Mouse (Mus musculus) frontal cortex, postnatal 14 days (tissue): ENCODE measurements around the gene Zbtb40.

ENCODE experiments used
- DNase-seq, 2 experiments: peaks; one replicate each; pipeline ENCODE4 v3.0.0; 2022; ENCODE audit warnings: low spot score in 2 of 2

Gene Zbtb40

DNA sequence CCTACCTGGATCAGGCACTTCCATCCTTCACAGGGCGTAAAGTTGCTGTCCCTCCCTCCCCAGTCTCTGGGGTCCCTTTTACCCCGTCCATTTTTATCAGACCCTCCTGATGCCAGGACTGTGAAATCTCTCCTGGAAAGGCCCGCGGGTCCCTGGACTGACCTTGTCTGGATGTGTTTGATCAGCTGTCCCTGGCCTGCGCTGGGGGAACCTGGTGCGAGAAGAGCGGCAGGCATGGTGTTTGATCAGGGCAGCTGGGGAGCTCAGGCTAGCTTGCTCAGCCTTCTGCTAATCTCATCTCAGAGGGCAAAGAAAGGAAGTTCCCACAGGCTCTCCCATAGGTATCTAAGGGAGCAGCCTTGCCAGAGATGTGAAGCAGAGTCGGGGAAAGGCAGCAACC is 71.4 kb downstream of the Zbtb40 start:
- no peak for DNase-seq

DNA sequence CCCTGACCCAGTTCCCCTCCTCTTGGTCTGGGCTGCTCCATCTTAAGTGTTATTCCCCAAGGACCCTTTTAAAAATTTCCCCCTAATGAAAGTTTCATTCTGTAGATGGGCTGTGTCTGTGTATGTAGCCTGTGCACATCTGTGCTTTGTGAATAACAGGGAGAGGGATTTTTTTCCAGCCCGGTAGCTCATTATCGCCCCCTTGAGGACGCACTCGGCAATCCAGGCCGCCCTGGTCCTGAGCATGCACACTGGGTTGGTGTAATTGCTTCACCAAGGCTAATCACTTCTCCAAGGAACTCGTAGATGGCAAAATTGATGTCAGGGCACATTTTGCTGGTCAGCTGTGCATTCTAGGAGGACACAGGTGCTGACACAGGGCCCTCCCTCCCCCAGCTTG is 77.7 kb downstream of the Zbtb40 start:
- peak in 1 of 2 experiments; percentile 48 for DNase-seq

DNA sequence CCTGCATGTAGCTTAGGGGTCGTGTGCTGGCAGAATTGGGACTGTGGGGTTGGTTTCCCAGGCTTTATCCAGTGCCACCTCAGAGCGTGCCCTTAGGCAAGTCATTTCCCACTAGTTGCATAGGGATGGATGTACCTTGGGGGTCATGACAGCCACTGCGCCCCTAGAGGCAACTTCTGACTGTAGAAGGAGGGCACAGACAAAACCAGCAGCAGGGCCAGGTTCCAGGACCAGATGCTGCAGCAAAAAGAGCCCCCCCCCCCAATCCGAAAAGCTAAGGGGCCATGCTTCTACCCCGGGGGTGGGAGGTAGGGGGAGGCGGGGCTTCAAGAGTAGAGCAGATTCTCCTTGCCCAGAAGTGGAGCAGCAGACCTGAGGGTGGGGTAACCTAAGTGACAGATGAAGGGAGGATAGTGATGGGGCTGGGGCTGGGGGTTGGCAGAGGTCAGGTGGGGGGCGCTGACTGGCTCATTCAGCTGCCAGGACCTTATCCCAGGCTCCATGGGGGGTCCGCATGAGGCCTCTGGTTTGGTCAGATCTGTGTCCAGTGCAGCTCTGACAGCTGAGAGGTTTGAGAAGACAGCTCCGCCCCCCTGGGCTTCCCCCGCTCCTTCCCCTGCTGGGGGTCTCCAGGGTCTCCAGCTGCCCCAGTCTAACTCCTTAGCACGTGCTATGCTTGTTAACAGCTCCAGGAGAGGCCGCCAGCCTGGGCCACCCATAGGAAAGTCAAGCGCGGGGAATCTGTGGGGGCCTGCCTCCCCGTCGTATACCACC is 78.9 kb downstream of the Zbtb40 start:
- DNase-seq: no peak

DNA sequence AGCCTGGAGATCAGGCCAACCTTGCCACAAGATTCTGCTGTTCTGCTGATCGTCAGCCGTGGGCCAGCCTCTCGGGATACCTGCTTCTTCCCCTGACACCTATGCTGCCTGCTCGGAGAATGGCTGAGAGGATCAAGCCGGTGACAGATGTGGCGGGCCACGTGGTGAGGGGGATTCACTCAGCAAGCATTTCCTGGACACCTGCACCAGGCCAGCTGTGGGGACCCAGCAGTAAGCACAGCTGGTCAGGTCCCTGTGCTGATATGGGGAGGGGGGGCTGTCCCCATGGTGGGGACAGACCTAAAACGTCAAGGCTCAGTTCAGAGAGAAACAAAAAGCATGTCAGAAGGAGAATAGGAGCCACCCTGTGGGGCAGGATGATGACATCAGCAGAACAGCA is 79.5 kb downstream of the Zbtb40 start:
- no peak for DNase-seq

DNA sequence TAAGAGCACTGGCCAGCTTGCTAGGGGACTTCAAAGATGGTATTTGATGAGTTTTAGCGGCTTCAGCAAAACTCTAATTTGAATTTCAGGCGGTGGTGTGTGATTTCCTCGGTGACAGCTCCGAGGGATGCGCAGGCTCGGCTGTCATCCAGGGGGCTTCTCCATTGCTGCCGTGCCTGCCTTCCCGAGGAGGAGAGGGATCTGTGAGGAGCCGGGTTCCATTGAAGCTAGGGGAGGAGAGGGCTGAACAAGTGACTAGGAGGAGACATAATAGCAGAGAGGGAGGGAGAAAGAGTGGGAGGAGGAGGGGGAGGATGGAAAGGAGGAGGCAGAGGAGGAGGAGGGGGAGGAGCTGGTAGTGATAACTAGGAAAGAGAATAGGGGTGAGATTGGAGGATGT is 81.1 kb downstream of the Zbtb40 start:
- DNase-seq: no peak

DNA sequence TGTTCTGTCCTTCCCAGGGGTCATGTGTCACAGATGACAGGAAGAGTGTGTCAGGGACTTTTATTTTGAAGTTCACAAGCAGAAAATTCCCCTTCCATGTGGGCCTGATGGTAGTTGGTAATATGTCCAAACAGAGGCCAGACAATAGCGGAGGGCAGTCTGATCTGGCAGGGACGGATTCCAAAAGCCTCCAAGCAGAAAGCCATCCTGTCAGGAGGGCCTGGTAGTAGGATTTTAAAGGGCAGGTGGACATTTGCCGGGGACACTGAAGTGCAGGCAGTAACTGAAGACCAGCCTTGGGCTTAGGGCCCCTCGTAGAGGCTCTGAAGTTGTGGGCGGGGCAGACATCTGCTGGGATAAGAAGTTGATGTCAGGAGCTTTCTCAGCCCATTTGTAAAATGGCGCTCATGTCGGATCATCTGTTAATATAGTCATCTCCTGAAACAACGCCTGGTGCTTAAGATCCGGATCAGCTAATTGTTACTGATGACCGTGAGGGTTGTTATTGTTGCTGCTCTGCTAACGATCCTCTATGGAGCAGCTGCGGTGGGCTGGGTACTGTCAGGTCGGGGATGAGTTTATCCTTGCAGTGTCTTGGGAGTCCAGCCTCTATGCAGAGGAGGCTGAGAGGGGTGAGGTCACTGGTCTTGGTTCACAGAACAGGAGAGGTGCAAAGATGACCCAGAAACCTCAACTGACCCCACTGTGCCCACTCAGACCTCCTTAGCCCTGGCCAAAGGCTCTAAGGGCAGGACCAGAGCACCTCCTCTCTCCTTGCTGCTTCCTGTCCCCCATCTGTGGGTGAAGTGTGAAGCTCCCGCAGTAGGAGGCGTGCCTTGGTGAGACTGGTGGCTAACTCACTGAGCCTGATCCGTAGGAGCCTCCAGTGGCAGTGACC is 81.9 kb downstream of the Zbtb40 start:
- no peak for DNase-seq

DNA sequence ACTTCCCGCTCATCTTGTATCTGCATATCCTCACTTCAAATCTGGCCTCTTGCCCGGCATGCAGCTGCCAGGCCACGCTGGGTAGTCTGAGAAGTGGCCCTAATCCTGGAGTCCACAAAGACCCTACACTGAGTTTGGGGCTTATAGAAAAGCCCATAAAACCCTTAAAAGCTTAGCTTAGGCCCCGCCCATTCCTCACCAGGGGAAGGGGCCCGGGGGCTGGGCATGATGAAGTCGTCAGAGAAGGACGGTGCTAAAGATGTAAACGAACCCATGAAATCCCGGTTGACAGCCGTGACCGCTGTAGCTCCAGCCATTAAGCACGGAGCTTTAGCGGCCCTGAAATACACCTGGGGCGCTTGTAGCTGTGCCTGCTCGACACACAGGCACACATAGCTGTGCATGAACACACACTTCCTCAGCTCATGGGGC is 83.6 kb downstream of the Zbtb40 start:
- DNase-seq: no peak

DNA sequence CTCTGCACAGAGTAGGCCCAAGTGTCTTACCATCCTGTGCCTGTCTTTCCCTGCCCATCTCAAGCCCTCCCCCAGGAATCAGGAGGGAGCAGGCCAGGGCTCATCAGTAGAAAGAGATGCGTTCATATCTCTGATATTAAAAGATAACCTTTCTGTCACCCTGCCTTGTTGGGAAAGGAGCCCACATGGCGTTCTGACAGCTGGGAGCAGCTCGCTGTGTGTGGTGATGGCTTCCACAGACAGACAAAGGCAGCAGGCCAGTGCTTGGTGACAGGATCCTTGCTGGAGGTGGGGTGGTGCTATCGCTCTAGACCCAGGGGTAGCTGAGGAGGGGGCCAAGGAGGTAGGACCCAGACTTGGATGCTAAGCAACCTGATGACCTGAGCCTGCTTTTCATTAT is 86.2 kb downstream of the Zbtb40 start:
- no peak for DNase-seq

DNA sequence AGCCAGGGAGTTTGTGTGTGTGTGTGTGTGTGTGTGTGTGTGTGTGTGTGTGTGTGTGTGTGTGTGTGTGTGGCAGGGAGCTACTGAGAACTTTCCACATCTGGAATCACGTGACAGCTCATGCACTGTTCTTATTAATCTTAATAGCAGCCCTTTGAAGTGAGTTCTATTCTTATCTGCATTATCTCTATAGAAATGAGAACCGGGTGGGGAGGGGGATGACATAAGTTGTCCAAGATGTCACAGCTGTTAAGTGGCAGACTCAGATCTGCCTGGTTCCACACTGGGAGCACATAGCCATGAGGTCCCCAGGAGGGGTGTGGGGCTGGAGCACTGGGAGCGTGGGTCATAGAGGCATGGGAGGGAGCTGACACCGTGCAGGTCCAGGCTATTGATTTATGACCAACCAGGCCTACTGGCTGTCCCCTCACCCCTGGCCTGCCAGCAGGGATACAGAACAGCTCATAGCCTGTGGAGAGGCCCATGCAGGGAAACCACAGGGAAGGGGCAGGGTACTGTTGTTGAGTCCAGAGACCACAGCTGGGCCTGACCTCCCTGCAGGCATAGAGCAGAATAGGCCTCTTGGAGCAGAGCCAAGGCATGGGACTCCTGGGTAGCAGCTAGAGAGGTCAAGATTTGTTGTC is 86.8 kb downstream of the Zbtb40 start:
- DNase-seq: no peak

DNA sequence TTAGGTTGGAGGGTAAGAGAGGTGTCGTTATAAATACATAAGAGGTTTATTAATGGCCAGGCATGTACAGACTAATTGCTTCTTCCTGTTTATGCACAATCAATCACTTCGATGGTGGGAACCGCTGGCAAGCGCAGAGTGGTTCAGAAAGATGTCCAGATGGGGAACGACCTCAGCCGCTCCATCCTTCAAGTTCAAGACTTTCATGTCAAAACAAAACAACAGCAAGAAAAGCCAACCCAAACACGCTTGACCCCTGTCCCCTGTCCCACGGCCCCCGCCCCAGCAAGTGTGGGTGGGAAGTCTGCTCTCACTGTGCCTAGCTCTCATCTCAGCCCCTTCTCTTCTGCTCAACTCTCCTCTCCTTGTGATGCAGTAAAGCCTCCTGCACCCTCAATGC is 88.0 kb downstream of the Zbtb40 start:
- no peak for DNase-seq

DNA sequence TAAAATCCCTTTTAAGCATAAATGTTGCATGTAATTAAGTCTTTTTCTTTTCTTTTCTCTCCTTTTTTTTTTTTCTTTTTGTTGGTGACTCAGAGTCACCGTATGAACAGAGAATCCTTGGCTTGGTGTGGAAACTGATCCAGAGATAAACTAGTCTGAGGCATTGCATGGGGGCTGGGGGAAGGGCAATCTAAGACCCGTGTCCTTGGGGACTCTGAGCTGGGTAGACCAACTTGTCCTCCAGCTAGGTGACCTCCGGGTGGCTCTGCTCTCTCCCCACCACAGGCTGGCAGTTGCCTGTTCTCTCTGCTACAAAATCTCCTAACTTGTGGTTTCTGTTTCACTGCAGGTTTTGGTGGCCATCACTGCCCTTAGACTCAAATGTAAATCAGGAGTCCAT is 88.5 kb downstream of the Zbtb40 start:
- DNase-seq: no peak

DNA sequence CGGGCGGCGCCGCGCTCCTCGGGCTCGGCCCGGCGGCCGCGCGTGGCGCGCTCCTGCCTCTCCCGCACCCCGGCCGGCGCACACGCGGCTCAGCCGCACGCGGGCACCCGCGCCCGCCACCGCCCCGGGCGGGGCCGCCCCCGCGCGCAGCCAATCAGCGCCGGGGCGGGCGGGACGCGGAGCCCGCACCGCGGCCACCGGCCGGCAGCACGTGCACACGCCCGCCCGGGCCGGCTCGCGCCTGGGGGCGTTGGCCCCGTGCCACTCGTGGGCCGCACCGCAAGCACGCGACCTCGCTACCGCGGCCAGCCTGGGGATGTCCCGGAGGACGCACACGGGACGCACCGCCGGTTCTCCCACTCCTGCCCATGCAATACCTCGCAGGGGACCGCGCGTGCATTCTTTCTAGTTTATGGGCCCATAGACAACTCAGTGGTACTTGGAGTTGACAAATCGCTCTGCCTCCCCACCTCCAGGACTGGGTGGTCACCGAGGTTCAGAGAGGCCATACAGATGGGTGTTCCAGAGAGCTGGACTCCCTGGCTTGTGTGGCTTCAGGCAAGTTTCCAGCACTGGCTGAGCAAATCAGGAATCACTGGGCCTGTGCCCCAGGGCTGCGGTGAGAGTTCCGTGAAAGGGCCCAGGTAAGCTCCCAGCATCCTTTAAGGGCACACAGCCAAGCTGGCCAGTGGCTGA is 91.7 kb downstream of the Zbtb40 start, which contains the start of gene Epha8:
Gene Epha8, minus strand, starts transcription at position 66 of the 696 bp plus-strand sequence.
- DNase-seq: no peak

DNA sequence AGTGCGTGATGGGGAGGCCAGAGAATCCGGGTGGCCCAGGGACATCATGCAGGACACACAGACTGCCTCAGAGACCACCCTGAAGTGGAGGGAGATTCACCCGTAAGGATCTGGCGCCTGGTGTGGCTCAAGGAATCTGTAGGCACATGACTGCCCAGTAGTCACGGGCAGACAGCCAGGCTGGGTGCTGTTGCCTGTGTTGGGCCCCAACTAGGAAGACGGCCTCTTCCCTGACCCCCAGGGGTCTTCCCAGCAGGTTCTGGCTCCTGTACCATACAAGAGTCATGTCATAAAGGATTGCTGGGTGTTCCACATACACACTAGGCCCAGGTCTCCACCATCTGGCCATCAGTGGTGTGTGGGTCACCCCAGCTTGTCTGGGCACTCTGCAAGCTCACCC is 94.0 kb downstream of the Zbtb40 start:
- no peak for DNase-seq

DNA sequence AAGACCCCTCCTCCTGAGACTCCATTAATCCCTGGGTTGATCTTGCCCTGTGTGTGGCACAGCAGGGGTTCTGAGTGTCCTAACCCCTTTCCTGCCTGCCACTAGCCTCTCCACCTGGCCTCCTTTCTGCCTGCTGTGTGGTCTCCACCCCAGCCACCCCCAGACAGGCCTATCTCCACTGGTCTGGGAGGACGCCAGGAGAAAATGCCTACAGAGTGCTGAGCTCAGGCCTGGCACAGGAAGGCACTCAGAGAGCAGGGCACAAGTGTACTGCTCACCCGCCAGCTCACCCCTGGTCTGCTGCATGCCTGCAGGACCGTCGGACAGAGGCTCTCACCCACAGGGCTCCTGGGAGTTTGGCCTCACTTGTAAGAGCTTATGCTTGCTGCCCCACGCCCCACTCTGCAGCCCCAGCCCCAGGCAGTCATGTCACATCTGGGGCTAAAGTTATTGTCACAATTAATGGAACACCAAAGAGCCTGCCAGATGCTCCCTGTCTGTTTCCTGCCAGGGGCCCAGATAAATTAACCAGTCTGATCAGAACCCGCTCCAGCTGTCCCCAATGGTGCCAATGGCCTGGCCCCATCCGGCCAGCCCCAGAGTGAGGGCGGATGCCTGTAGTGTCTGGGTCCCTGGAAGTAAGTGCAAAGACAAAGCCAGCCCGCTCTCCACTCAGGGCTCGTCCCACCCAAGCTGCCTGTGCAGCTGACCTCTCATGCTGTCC is 99.2 kb downstream of the Zbtb40 start:
- DNase-seq: no peak

DNA sequence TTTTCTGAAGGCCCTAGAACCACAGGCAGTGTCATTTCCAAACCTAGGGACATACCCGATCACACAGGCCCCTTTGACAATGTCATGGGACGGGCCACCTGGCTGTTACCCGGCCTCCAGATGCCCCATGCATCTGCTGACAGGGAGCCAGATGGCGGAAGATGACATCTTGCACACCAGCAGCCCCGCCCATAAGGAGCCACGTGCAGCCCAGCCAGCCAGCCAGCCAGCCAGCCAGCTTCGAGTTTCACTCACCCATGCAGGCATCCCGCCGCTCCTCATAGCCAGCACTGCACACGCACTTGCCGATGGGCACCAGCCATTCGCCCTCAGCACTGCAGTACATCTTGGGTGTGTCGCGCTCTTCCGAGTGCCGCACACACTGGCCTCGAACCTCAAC is 103.2 kb downstream of the Zbtb40 start:
- DNase-seq: no peak

DNA sequence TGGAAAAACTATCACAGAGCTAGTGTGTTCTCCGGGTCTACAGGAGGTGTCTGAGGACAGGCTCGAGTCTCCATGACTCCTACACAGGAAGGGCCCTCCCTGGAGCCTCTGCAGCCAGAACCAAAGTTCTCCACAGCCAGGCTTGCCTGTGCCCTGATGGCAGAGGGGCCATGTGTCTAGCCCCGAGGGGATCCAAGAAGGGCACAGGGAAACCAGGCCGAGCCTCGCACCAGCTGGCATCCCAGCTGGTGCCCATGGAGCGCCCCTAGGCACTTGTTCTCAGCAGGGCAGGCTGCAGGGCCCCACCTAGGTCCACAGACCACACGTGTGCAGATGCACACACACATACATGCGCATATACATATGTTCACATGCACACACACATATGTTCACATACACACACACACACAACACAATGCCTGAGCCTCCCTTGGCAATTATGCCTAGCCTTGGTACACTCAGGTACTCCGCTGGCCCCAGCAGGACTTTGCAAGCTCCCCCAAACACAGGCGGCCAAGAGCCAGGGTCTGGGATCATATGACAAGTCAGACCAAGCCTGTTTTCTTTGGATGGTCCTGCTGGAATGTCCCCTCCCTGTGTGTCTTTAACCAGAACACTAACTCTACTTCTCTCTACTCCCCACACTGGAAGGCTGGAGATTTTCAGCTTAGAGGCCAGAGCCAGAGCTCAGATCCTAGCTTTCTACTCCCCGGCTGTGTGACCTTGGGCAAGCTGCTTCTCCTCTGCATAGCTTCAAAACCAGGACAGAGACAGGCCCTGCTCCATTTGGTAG is 103.8 kb downstream of the Zbtb40 start:
- no peak for DNase-seq

DNA sequence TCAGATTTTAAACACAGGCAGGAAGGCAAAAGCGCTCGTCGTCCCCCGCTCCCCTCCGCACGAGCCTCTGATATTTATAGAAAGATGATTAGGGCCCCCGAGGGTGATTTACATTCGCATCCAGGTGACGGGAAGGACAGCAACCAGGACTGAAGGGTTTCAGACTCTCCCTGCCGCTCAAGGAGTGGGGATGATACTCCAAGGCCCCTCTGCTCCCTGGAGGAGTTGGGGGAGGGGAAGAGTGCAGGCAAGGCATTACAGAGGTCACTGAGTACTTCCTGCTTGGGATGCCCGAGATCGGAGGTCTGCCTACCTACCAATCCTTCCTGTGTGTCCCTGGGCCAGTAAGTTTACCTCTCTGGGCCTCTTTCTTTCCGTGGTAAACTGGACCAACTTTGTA is 105.4 kb downstream of the Zbtb40 start:
- no peak for DNase-seq

DNA sequence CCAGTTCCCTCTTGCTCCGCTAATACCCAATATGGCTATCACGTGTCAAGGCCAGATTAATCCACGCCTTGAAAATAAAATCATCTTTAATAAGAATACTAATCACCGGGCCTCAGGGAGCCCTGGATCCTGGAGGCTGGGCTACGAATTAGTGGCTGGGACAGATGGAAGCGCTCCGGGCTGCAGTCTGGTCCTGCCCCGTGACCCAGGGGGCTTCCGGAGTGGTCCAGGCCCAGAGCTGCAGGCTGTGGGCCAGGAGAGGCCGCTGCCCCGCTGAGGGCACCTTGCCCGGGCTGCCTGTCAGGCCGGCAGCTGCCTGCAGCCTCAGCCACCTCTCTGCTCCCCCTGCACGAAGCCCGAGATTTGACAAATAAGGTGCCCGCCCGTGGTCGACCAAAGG is 105.8 kb downstream of the Zbtb40 start:
- DNase-seq: no peak

DNA sequence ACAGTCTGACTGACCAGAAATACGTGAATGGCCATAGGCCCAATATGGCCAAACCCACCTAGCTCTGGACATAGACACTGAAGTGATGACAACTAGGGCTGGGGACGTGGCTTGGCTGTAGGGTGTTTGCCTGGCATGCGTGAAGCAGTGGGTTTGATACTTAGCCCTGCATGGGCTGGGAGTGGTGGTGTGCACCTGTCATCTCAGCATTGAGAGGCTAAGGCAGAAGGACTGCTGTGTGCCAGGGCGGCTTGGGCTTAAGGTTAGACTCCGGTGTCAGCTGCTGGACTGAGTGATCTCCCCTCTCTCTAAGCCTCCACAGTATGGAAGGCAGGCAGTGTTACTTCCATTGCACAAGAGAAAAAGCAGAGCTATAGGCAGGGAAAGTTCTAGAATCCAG is 110.7 kb downstream of the Zbtb40 start:
- no peak for DNase-seq

DNA sequence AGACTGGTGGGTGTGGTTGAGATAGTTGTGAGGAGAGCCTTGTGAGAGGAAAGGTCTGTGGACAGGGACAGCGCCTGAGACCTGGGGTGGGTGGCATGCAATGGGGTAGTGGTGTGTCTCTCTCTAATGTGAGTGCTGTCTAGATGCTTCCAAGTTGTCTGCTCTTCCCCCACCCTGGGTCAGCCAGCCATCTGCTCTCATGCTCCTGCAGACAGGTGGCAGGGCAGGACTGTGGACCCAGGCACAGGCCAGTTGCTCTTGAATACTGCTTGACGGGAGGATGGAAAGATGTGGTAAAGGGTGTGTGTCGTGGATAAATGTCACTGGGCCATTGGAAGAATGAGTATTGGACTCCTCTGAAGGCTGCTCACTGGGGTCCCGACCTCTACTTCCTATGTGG is 111.3 kb downstream of the Zbtb40 start:
- DNase-seq: no peak
